Mouse (Mus musculus) heart, embryonic 14.5 days (tissue): ENCODE measurements around the gene Sh3gl3. TPM values are rescaled to one million over a fixed set of nuclear protein-coding genes. Genes with fewer than 3 reads are reported as not detected.

Source experiments
- ATAC-seq: fragments of 200-750 bp; cut with Nextera tagmentation; 2 replicates; pipeline ENCODE4 v1.8.0; 2017; ENCODE audit warnings: low read depth, moderate TSS enrichment; ENCODE audit not compliant: insufficient number of reproducible peaks, insufficient read depth, low FRiP score
- H3K27ac ChIP-seq, 2 experiments: fragments of 200-500 bp in 1 of 2; fragments of 300-500 bp in 1 of 2; sonication (generic) in 1 of 2; replicated peaks in 1 of 2; 2 replicates each; pipeline ENCODE4 v1.5.1; 2012 to 2014; ENCODE audit warnings: low read depth in 2 of 2, low read length in 2 of 2, control low read depth in 1 of 2, mild to moderate bottlenecking in 1 of 2, mixed read lengths in 1 of 2; ENCODE audit not compliant: control insufficient read depth in 1 of 2, insufficient read depth in 1 of 2
- H3K27me3 ChIP-seq: fragments of 300-500 bp; sonication (generic); 2 replicates; pipeline ENCODE4 v1.6.1; 2014; ENCODE audit warnings: mild to moderate bottlenecking, low read length, control low read depth; ENCODE audit not compliant: control insufficient read depth, insufficient read depth
- H3K36me3 ChIP-seq: fragments of 300-500 bp; sonication (generic); 2 replicates; pipeline ENCODE4 v1.6.1; 2014; ENCODE audit warnings: mild to moderate bottlenecking, control low read depth, low read length, mixed read lengths; ENCODE audit not compliant: control insufficient read depth, insufficient read depth
- H3K4me1 ChIP-seq, 2 experiments: fragments of 200-500 bp in 1 of 2; fragments of 300-500 bp in 1 of 2; sonication (generic) in 1 of 2; 2 replicates each; pipeline ENCODE4 v1.6.1; 2012 to 2014; ENCODE audit warnings: low read length in 2 of 2, control low read depth in 1 of 2, mixed read lengths in 1 of 2; ENCODE audit not compliant: control insufficient read depth in 2 of 2, insufficient read depth in 2 of 2
- H3K4me2 ChIP-seq: fragments of 300-500 bp; sonication (generic); 2 replicates; pipeline ENCODE4 v1.6.1; 2014; ENCODE audit warnings: mild to moderate bottlenecking, low read length
- H3K4me3 ChIP-seq, 2 experiments: fragments of 200-500 bp in 1 of 2; fragments of 300-500 bp in 1 of 2; sonication (generic) in 1 of 2; 2 replicates each; pipeline ENCODE4 v1.5.1; 2012 to 2014; ENCODE audit warnings: low read length in 2 of 2, mild to moderate bottlenecking in 2 of 2, control low read depth in 1 of 2, low read depth in 1 of 2, moderate library complexity in 1 of 2; ENCODE audit not compliant: control insufficient read depth in 1 of 2, insufficient read depth in 1 of 2
- H3K9ac ChIP-seq: fragments of 300-500 bp; sonication (generic); 2 replicates; pipeline ENCODE4 v1.6.1; 2014; ENCODE audit warnings: mild to moderate bottlenecking, low read length
- H3K9me3 ChIP-seq: fragments of 300-500 bp; sonication (generic); 2 replicates; pipeline ENCODE4 v1.6.1; 2016; ENCODE audit warnings: low read length, control low read depth; ENCODE audit not compliant: control insufficient read depth
- WGBS: fragments of 180-500 bp; shearing (Covaris S2); extraction: QIAGEN DNeasy Blood & Tissue Kit; methylation state at CpG from one replicate; pipeline ENCODE4 v1.1.7; 2014; 5-methylcytosine and 5-hydroxymethylcytosine counted together
- polyA plus RNA-seq: library from polyadenylated mRNA; unstranded; fragments of >200 nt; fragmentation: Nextera tagmentation; extraction: Ambion mirVana; gene quantifications from 2 replicates; pipeline ENCODE4 v1.2.1, GENCODE M21; 2014

The Sh3gl3 gene
- polyA plus RNA-seq, 1 experiment from 2014 or later = 7.5 TPM

- 48% methylated on average over 3 of the region's 3 CpGs for WGBS
- Histone ChIP-seq H3K4me1 (peaks cover 5 to 9% of the 10 kb centered on the region in 2 experiments; a peak in 2 of 4 replicates), H3K36me3 (no peaks in the 10 kb centered on the region), H3K4me2 (no peak overlapping the region), H3K9ac (no peak overlapping the region), H3K27ac (no peak overlapping the region), H3K4me3 (no peak overlapping the region), H3K9me3 (no peaks in the 10 kb centered on the region), H3K27me3 (peaks cover 45% of the 10 kb centered on the region)
- ATAC-seq = no peak
Measured at GRCm38 (mm10) chr7:82339214-82339613, 165.6 kb downstream of the Sh3gl3 start.

GRCm38 (mm10) chr7:82341476-82341875, 167.8 kb downstream of the Sh3gl3 start:
- no peak overlapping the region for H3K4me3 ChIP-seq
- H3K27me3 ChIP-seq = peaks cover 22% of the 10 kb centered on the region
- H3K4me2 ChIP-seq = no peak overlapping the region
- peaks cover 0 to 5% of the 10 kb centered on the region in 2 experiments; a peak in 2 of 4 replicates for H3K4me1 ChIP-seq
- ATAC-seq = no peak
- no peaks in the 10 kb centered on the region for H3K9me3 ChIP-seq
- 40% methylated on average over 8 of the region's 8 CpGs for WGBS
- H3K27ac ChIP-seq = no peak overlapping the region
- H3K9ac ChIP-seq = no peak overlapping the region
- H3K36me3 ChIP-seq = no peaks in the 10 kb centered on the region

DNA sequence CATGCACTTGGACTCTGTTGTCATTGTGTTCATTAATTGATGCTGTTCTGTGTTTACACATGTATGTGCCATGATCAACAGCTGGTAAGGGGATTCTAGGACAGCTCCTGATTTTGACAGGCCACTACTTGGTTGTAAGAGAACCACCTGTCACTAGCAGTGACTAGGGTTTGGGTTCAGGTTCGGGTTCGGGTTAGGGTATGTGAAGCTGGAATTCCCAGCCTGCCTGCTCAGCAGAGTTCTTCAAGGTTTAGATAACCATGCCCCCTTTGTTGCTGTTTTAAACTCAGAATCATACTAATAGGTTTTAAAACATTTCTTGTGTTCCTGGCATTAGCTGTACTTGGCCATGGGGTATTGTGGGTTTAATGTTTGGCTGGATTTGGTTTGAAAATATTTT, 173.1 kb downstream of the Sh3gl3 start:
- WGBS = 68% methylated on average over 2 of the region's 2 CpGs
- no peaks in the 10 kb centered on the region for H3K27me3 ChIP-seq
- no peak overlapping the region for H3K4me3 ChIP-seq

GRCm38 (mm10) chr7:82349796-82350195, 176.2 kb downstream of the Sh3gl3 start:
- no peak for ATAC-seq
- Histone ChIP-seq H3K4me1 (no peaks in the 10 kb centered on the region), H3K4me2 (no peak overlapping the region), H3K9me3 (no peaks in the 10 kb centered on the region), H3K4me3 (no peak overlapping the region), H3K27ac (no peak overlapping the region), H3K9ac (no peak overlapping the region), H3K27me3 (no peaks in the 10 kb centered on the region), H3K36me3 (no peaks in the 10 kb centered on the region)
- 76% methylated on average over 7 of the region's 7 CpGs for WGBS

More for the DNA sequence above, 173.1 kb downstream of the Sh3gl3 start:
- Histone ChIP-seq H3K4me1 (no peaks in the 10 kb centered on the region), H3K9me3 (no peaks in the 10 kb centered on the region), H3K36me3 (no peaks in the 10 kb centered on the region), H3K27ac (no peak overlapping the region), H3K4me2 (no peak overlapping the region), H3K9ac (no peak overlapping the region)
- no peak for ATAC-seq

DNA sequence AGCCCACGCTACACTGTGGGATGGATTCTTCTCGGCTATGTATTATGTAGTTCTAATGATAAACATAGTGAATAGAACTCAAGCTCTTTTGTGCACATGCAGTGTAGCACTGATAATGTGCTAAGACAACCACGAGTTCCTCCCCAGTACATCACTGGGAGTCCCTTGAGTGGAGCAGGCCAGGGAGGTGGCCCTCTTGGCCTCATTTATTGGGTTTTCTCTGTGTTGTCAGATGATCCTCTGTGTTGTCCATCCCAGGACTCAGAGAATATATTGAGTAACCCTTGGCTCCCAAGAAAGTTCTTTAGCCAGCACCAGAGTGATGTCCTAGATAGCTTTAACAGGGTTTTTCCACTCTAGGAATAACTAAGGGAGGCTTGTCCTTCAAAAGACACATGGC, 176.8 kb downstream of the Sh3gl3 start:
- Histone ChIP-seq H3K4me3 (no peak overlapping the region), H3K4me2 (no peak overlapping the region), H3K36me3 (no peaks in the 10 kb centered on the region), H3K9ac (no peak overlapping the region), H3K4me1 (no peaks in the 10 kb centered on the region), H3K27ac (no peak overlapping the region), H3K27me3 (no peaks in the 10 kb centered on the region), H3K9me3 (no peaks in the 10 kb centered on the region)
- 67% methylated on average over 3 of the region's 3 CpGs for WGBS
- no peak for ATAC-seq

Other genes with a start within 250 kb of the Sh3gl3 start
- 15.6 and 16.0 TPM in 2 replicates for gene Hdgfl3, start 239.4 kb upstream of the Sh3gl3 start, polyA plus RNA-seq
- 4.8 and 6.3 TPM in 2 replicates for gene Bnc1, start 181.5 kb upstream of the Sh3gl3 start, polyA plus RNA-seq
- gene Adamtsl3, start 161.9 kb downstream of the Sh3gl3 start, polyA plus RNA-seq = 0.70 and 2.7 TPM in 2 replicates